Mouse (Mus musculus) lung, adult 18-20 months (tissue): Measurements from ENCODE around the gene Ctbp2.

Experiments used
- DNase-seq, 2 experiments: peaks; one replicate each; pipeline ENCODE4 v3.0.0; 2022; ENCODE audit warnings: mixed read lengths in 2 of 2

Gene Ctbp2

GRCm38 (mm10) chr7:133039556-133040255, 84.4 kb downstream of the Ctbp2 start:
- no peak for DNase-seq

- peak in 1 of 2 experiments; percentile 47 for DNase-seq
Measured at GRCm38 (mm10) chr7:133037618-133038017, 86.5 kb downstream of the Ctbp2 start.

- DNase-seq, result no peak
Measured at GRCm38 (mm10) chr7:133037217-133037616, 86.9 kb downstream of the Ctbp2 start.

- no peak for DNase-seq
Measured at GRCm38 (mm10) chr7:133035901-133036300, 88.3 kb downstream of the Ctbp2 start.

- DNase-seq, result peak; percentile 56 to 67
Measured at GRCm38 (mm10) chr7:133032589-133033203, 91.5 kb downstream of the Ctbp2 start.

- DNase-seq, result no peak
Measured at GRCm38 (mm10) chr7:133029496-133030047, 94.6 kb downstream of the Ctbp2 start.

- DNase-seq, result no peak
Measured at GRCm38 (mm10) chr7:133029004-133029403, 95.2 kb downstream of the Ctbp2 start.

- no peak for DNase-seq
Measured at GRCm38 (mm10) chr7:133027930-133028329, 96.2 kb downstream of the Ctbp2 start.

- DNase-seq, result no peak
Measured at GRCm38 (mm10) chr7:133024694-133025093, 99.5 kb downstream of the Ctbp2 start.

GRCm38 (mm10) chr7:133019481-133020020, 104.6 kb downstream of the Ctbp2 start:
- DNase-seq, result peak; percentile 40 to 71

- DNase-seq, result no peak
Measured at GRCm38 (mm10) chr7:133018961-133019360, 105.2 kb downstream of the Ctbp2 start.

- no peak for DNase-seq
Measured at GRCm38 (mm10) chr7:133015416-133016070, 108.6 kb downstream of the Ctbp2 start.

GRCm38 (mm10) chr7:133014631-133015030, 109.5 kb downstream of the Ctbp2 start:
- DNase-seq, result no peak

GRCm38 (mm10) chr7:133013923-133014322, 110.2 kb downstream of the Ctbp2 start:
- DNase-seq, result no peak

- DNase-seq, result no peak
Measured at GRCm38 (mm10) chr7:133012637-133013366, 111.4 kb downstream of the Ctbp2 start.

GRCm38 (mm10) chr7:133011611-133012010, 112.5 kb downstream of the Ctbp2 start:
- no peak for DNase-seq

- DNase-seq, result peak in 1 of 2 experiments; percentile 33
Measured at GRCm38 (mm10) chr7:133011191-133011590, 113.0 kb downstream of the Ctbp2 start.

GRCm38 (mm10) chr7:133010477-133010876, 113.7 kb downstream of the Ctbp2 start:
- DNase-seq, result no peak

GRCm38 (mm10) chr7:133009676-133010075, 114.5 kb downstream of the Ctbp2 start:
- DNase-seq, result no peak

- DNase-seq, result no peak
Measured at GRCm38 (mm10) chr7:133008663-133009062, 115.5 kb downstream of the Ctbp2 start.

- peak in 1 of 2 experiments; percentile 27 for DNase-seq
Measured at GRCm38 (mm10) chr7:133007343-133007742, 116.8 kb downstream of the Ctbp2 start.

- DNase-seq, result no peak
Measured at GRCm38 (mm10) chr7:133005772-133006171, 118.4 kb downstream of the Ctbp2 start.

- DNase-seq, result peak; percentile 76 to 81
Measured at GRCm38 (mm10) chr7:133003421-133003820, 120.7 kb downstream of the Ctbp2 start.
